20 mouse cellular contexts compared by ENCODE assay signal in genomic region chr12:31966405-31966804, GRCm38 (mm10). TPM values are rescaled to one million over a fixed set of nuclear protein-coding genes. Genes with fewer than 3 reads are reported as not detected.
DNase-seq lines count a peak whose midpoint lies in the region; ATAC-seq and TF ChIP-seq lines count a peak whose summit lies in the region.
"Had no signal": no experiment of that assay in that cellular context is flagged by ENCODE, and none has a peak within 500 bp of the region (broad histone marks: within the 10 kb centered on the region; RNA-seq: fewer than 3 reads in every experiment).

No protein-coding gene starts in this region.

- 23% methylated on average over 4 of the region's 4 CpGs for WGBS in liver, embryonic 15.5 days (ENCODE audit: insufficient replicate concordance)
- WGBS in lung, postnatal 0 days = 82% methylated on average over 4 of the region's 4 CpGs

- peak; percentile 8 to 31 for DNase-seq in spleen, postnatal 36 days (ENCODE audit: low spot score in 2 of 2)
- no peak for DNase-seq in spleen, postnatal 10 days (ENCODE audit: low spot score in 2 of 2)
- no peak for DNase-seq in kidney, postnatal 25 days
- DNase-seq in lung, postnatal 0 days (ENCODE audit: low spot score) = no peak
- no peak for DNase-seq in frontal cortex, postnatal 10 days (ENCODE audit: low spot score in 2 of 2)
- DNase-seq: adrenal gland, adult 2 months; cerebellum, adult 11 months; cerebellum, postnatal 25 days; kidney, adult 18-20 months; kidney, postnatal 10 days had no signal

- ATAC-seq in erythroblast, adult 5-6 weeks (replicated peaks; ENCODE audit: low FRiP score, poor library complexity, severe bottlenecking) = peak; percentile 53
- ATAC-seq in liver, embryonic 15.5 days (ENCODE audit: insufficient read depth) = peak; percentile 86
- no peak for ATAC-seq in lung, postnatal 0 days
- ATAC-seq: midbrain, embryonic 15.5 days had no signal

- peaks cover 66% of the 10 kb centered on the region for H3K36me3 ChIP-seq in liver, embryonic 15.5 days (replicated peaks)
- no peaks in the 10 kb centered on the region for H3K36me3 ChIP-seq in lung, postnatal 0 days (ENCODE audit: insufficient read depth, low read length)
- H3K36me3 ChIP-seq: embryonic facial prominence, embryonic 15.5 days; heart, embryonic 10.5 days; limb, embryonic 12.5 days; lung, embryonic 15.5 days had no signal

- TF ChIP-seq CTCF in lung, postnatal 0 days (IDR thresholded peaks at IDR 0.05) = no peak

- peak overlapping the region; percentile 92 for H3K27ac ChIP-seq in liver, embryonic 15.5 days (replicated peaks)
- H3K27ac ChIP-seq in lung, postnatal 0 days (ENCODE audit: low read length) = no peak overlapping the region
- H3K27ac ChIP-seq: embryonic facial prominence, embryonic 15.5 days; forebrain, embryonic 13.5 days; heart, embryonic 10.5 days; limb, embryonic 12.5 days; lung, embryonic 15.5 days; macrophage; midbrain, embryonic 15.5 days had no signal

- no peaks in the 10 kb centered on the region for H3K9me3 ChIP-seq in liver, embryonic 15.5 days (replicated peaks)
- no peaks in the 10 kb centered on the region for H3K9me3 ChIP-seq in lung, postnatal 0 days (ENCODE audit: low read length)
- H3K9me3 ChIP-seq: embryonic facial prominence, embryonic 15.5 days; forebrain, embryonic 13.5 days; heart, embryonic 10.5 days; limb, embryonic 12.5 days; lung, embryonic 15.5 days; midbrain, embryonic 15.5 days had no signal

- no peak overlapping the region for H3K4me3 ChIP-seq in liver, embryonic 15.5 days (replicated peaks)
- no peak overlapping the region for H3K4me3 ChIP-seq in lung, postnatal 0 days (ENCODE audit: low read depth, low read length)
- H3K4me3 ChIP-seq: embryonic facial prominence, embryonic 15.5 days; forebrain, embryonic 13.5 days; heart, embryonic 10.5 days; limb, embryonic 12.5 days; lung, embryonic 15.5 days; midbrain, embryonic 15.5 days; myocyte had no signal

- peak overlapping the region; percentile 32 for H3K4me2 ChIP-seq in liver, embryonic 15.5 days
- no peak overlapping the region for H3K4me2 ChIP-seq in lung, postnatal 0 days (replicated peaks; ENCODE audit: low read depth, low read length)
- H3K4me2 ChIP-seq: embryonic facial prominence, embryonic 15.5 days; forebrain, embryonic 13.5 days; limb, embryonic 12.5 days; lung, embryonic 15.5 days; midbrain, embryonic 15.5 days had no signal

- peaks cover 31% of the 10 kb centered on the region for H3K4me1 ChIP-seq in liver, embryonic 15.5 days (replicated peaks)
- H3K4me1 ChIP-seq in lung, postnatal 0 days (ENCODE audit: insufficient read depth, low read depth, low read length) = no peaks in the 10 kb centered on the region
- H3K4me1 ChIP-seq: limb, embryonic 12.5 days; lung, embryonic 15.5 days; midbrain, embryonic 15.5 days had no signal

- H3K9ac ChIP-seq in liver, embryonic 15.5 days = 0 out of 2 replicates have a peak overlapping the region, but pooled peaks have one; percentile 31
- H3K9ac ChIP-seq in lung, postnatal 0 days (replicated peaks; ENCODE audit: low read depth) = no peak overlapping the region
- H3K9ac ChIP-seq: embryonic facial prominence, embryonic 15.5 days; forebrain, embryonic 13.5 days; limb, embryonic 12.5 days; lung, embryonic 15.5 days; midbrain, embryonic 15.5 days had no signal

- TF ChIP-seq EP300 in lung, postnatal 0 days (IDR thresholded peaks at IDR 0.05) = no peak

- H3K27me3 ChIP-seq in liver, embryonic 15.5 days = no peaks in the 10 kb centered on the region
- no peaks in the 10 kb centered on the region for H3K27me3 ChIP-seq in lung, postnatal 0 days (replicated peaks; ENCODE audit: insufficient read depth, low read length)
- H3K27me3 ChIP-seq: embryonic facial prominence, embryonic 15.5 days; forebrain, embryonic 13.5 days; limb, embryonic 12.5 days; lung, embryonic 15.5 days; midbrain, embryonic 15.5 days had no signal

RNA-seq across cellular contexts. Expression of gene Hbp1, which starts 16.1 kb away (rescaled TPM):
- 323 and 325 TPM in 2 replicates for total RNA-seq in erythroblast, adult 5-6 weeks (2015; ENCODE audit: low replicate concordance)
- 332 and 347 TPM in 2 replicates for total RNA-seq in erythroblast, adult 5-6 weeks (2017; ENCODE audit: low replicate concordance)
- 44.7 and 46.7 TPM in 2 replicates for polyA plus RNA-seq in liver, embryonic 15.5 days (2015; fragmentation: Nextera tagmentation; extraction: Ambion mirVana)
- polyA plus RNA-seq in lung, postnatal 0 days (2015; fragmentation: Nextera tagmentation; extraction: Ambion mirVana) = 162 and 168 TPM in 2 replicates

Comparison
In these comparisons a context has a peak if more than half of its experiments do, and no peak if none do; other contexts are left out.
1. DNase-seq: peak in spleen, postnatal 36 days (2 of 2); none in spleen, postnatal 10 days (0 of 2), kidney, postnatal 25 days (0 of 2), lung, postnatal 0 days (single experiment) and frontal cortex, postnatal 10 days (0 of 2).